Mouse (Mus musculus) B cell, adult (primary cell): Measurements from ENCODE around the gene Gm34653. TPM values are rescaled to one million over a fixed set of nuclear protein-coding genes. Genes with fewer than 3 reads are reported as not detected.

Experiments used
- total RNA-seq: library from RNA; stranded (reverse); gene quantifications from 4 replicates; pipeline ENCODE4 v1.2.4, GENCODE M21; 2023; ENCODE audit not compliant: inconsistent age

The Gm34653 gene
- total RNA-seq = not detected in 4 replicates

DNA sequence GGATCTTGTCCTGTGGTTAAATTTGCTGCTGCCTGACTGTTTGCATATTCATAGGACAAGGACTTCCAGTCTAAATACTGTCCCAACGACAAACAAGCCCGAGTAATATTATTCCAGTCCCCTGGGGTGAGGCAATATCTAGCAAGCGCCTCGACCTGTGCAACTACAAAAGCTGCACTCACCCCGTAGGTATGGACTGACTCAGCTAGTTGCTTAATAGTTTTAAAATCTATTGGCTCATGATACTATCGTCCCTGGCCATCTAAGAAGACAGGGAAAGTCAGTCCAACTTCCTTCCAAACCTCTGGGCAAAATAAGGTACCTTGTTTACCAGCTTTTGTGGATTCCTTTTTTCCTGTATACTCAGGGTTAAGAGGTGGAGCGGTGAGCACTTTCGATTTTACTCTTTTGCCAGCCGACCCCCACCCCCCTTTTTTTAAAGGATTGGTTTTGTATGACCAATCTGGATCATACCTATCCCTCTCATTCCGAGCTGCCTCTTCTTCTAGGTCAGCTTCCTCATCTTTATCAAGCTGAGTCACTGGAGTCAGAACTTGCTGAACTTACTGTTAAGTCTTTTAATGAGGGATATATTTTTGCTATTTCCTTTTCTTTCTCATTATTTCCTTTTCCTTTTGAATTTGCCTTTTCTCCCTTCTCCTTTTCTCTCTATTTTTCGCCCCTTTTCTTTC is at the start of gene Gm34653:
Gm34653 (plus strand) TSS at position 242 of the 692 bp plus-strand sequence.

DNA sequence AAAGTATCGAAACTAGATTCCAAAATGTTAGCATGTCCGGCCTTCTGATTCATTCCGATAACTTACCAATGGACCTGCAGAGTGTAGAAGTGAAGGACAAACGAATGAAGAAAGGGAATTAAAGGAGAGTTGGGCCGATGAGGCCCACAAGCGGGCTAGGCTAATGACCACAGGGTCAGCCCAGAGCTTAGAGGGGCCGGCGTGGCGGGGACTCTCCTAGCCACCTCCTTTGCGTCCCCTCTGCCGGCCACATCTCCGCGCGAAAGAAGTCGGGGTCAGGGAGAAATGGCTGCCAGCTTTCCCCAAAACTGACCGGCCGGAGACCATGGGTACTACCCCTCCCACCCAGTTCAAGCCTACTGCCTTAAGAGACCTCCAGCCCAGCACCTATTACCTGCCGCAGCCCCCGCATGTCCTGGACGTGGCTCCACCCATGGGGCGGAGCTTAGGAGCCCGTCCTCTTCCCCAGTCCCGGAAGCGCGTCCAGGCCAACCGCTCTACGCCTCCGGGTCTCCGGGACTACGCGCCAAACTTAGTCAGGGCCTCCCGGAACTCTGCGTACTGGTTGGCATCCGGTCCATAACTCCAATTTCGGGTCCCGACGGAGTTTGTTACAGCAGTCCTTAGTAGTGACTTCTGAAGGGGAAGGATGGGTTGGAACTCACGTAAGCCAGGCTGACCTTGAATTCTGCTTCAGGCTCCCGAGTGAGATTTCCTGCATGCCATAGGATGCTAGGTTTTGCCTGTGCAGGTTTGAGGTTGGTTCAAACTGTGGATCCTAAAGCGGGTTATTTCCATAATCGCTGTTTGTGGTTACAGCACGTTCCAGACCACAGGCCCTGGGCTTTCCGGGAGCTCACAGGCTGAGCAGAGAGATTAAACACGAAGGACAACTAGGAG is 33.2 kb upstream of the Gm34653 start, which contains the start of gene Rabepk:
Rabepk (minus strand) TSS at position 556 of the 900 bp plus-strand sequence.

DNA sequence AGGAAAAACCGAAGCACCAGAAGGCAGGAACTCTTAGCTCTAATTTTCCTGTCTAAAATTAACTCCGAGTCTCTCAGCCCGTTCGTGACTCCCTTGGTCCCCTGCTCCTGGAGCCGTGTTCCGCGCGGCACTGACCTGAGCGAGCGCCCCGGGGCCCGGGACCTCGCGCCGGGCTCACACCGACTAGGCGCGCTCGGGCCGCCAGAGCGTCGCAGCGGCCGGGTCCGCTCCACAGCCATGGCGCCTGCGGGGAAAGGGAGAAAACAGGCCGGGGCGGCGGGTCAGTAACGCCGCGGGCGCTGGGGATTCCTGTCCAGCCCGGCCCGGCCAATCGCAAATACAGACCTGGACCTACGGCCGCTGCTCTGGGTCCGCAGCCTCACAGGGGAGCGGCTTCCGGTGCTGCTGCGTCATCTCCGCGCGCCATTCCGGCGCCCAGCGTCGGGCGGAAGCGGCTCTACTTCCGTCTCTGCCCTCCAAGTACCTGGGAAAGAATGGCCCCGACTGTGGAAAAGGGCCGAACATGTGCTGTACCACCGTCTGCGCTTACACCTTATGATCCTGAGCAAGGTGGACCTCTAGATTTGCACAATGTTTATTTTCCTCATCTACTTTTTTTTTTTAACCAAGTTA is 6.9 kb upstream of the Gm34653 start, which contains the start of gene Fbxw2:
Fbxw2 (minus strand) TSS at position 485 of the 633 bp plus-strand sequence.

DNA sequence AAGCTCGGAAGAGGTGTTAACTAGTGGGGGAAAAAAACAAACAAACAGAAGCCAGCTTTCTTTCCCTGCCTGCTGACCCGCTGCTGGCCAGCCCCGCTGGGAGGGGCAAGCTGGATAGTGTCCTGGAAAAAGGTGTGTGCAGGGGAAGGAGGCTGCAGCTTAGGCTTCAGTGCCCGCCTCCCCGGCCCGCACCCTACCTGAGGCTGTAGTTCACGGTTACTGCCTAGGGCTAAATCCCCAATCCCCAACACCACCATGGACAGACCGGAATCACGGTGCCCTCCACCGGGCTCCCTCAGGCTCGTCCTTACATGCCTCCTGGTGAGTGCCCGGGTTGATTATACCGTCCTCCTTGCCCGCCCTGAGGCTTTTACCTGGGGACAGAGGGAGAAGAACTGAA is 41.5 kb downstream of the Gm34653 start, which contains the start of gene Cutal:
Cutal (plus strand) TSS at position 126 of the 400 bp plus-strand sequence.

DNA sequence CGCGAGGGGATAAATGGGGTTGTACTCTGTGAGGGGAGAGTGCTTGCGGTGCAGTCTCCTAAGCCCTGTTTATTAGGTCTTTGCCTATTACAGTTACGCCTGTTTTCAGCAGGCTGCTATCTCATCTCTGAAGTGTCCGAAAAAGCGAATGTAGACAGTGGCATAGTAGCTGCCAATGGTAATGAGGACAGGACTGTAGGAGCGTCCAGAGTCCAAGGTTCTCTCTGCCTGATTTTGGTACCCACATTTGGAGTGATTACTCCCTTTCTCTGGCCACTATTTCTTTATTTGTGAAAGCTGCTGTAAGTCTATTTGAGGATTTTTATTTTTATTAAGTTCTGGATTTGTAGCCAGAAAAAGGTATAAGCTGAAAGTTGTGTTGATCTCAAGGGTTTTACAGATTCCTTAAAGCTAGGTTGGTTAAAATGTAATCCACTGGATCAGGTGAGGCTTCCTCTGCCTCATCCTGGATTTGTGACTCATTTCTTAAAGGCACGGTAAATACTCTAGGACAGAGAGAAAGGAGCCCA is 42.1 kb downstream of the Gm34653 start, which contains the start of gene Psmd5:
Psmd5 (minus strand) TSS at position 153 of the 530 bp plus-strand sequence.

Other genes starting within 250 kb of the Gm34653 start
- gene Gapvd1, start 77.8 kb upstream of the Gm34653 start, total RNA-seq = 101 to 108 TPM (median 103 TPM) in 4 replicates
- 769 to 959 TPM (median 820 TPM) in 4 replicates for gene Hspa5, start 61.0 kb upstream of the Gm34653 start, total RNA-seq
- 14.7 to 18.1 TPM (median 17.5 TPM) in 4 replicates for gene Rabepk, start 33.1 kb upstream of the Gm34653 start, total RNA-seq
- gene Fbxw2, start 6.7 kb upstream of the Gm34653 start, total RNA-seq = 84.3 to 112 TPM (median 101 TPM) in 4 replicates
- not detected in 4 replicates for gene Cutal, start 41.4 kb downstream of the Gm34653 start, total RNA-seq
- gene Psmd5, start 42.0 kb downstream of the Gm34653 start, total RNA-seq = 23.5 to 33.3 TPM (median 28.9 TPM) in 4 replicates
- 12.0 to 16.0 TPM (median 15.2 TPM) in 4 replicates for gene Phf19, start 81.0 kb downstream of the Gm34653 start, total RNA-seq
- 66.3 to 68.7 TPM (median 68.0 TPM) in 4 replicates for gene Traf1, start 128.8 kb downstream of the Gm34653 start, total RNA-seq
- gene Hc, start 228.4 kb downstream of the Gm34653 start, total RNA-seq = not detected in 4 replicates